In genomic region chr14:48632335-48632734, GRCm38 (mm10) we compare ENCODE assay signal across 32 mouse cellular contexts. TPM values are rescaled to one million over a fixed set of nuclear protein-coding genes. Genes with fewer than 3 reads are reported as not detected.
"Had no signal": no experiment of that assay in that cellular context is flagged by ENCODE, and none has a peak within 500 bp of the region (broad histone marks: within the 10 kb centered on the region; RNA-seq: fewer than 3 reads in every experiment).

No protein-coding gene starts in this region.

- H3K9ac ChIP-seq: heart, embryonic 13.5 days; heart, embryonic 15.5 days; hindbrain, embryonic 13.5 days; hindbrain, embryonic 15.5 days; kidney, embryonic 15.5 days; limb, embryonic 12.5 days; liver, embryonic 13.5 days had no signal

- H3K27ac ChIP-seq: heart, embryonic 10.5 days; heart, embryonic 13.5 days; heart, embryonic 15.5 days; hindbrain, embryonic 13.5 days; hindbrain, embryonic 15.5 days; hindbrain, postnatal 0 days; kidney, embryonic 15.5 days; kidney, postnatal 0 days; layer of hippocampus, adult 2 months; left cerebral cortex, adult 2 months; limb, embryonic 10.5 days; limb, embryonic 12.5 days; liver, embryonic 13.5 days had no signal

- DNase-seq: gastrocnemius, postnatal 14 days; gastrocnemius, postnatal 36 days; heart, adult 18-20 months; heart, postnatal 14 days; heart, postnatal 36 days; kidney, adult 11 months; kidney, adult 2 months; kidney, adult 9 months; kidney, postnatal 14 days; kidney, postnatal 4 days; liver; liver, embryonic 13.5 days had no signal

- H3K4me2 ChIP-seq: heart, embryonic 13.5 days; heart, embryonic 15.5 days; hindbrain, embryonic 13.5 days; hindbrain, embryonic 15.5 days; kidney, embryonic 15.5 days; limb, embryonic 12.5 days; liver, embryonic 11.5 days; liver, embryonic 13.5 days had no signal

- H3K27me3 ChIP-seq: heart, embryonic 13.5 days; heart, embryonic 15.5 days; hindbrain, embryonic 15.5 days; limb, embryonic 12.5 days; liver, embryonic 13.5 days had no signal

- H3K9me3 ChIP-seq: heart, embryonic 10.5 days; heart, embryonic 13.5 days; heart, embryonic 15.5 days; hindbrain, embryonic 13.5 days; hindbrain, embryonic 15.5 days; kidney, embryonic 15.5 days; limb, embryonic 10.5 days; limb, embryonic 12.5 days; liver, embryonic 13.5 days had no signal

- ATAC-seq: hindbrain, postnatal 0 days; intestine, embryonic 16.5 days had no signal

- H3K4me3 ChIP-seq: heart, embryonic 10.5 days; heart, embryonic 13.5 days; heart, embryonic 15.5 days; hindbrain, embryonic 13.5 days; hindbrain, embryonic 15.5 days; kidney, embryonic 15.5 days; layer of hippocampus, adult 2 months; left cerebral cortex, adult 2 months; limb, embryonic 10.5 days; limb, embryonic 12.5 days; liver, embryonic 13.5 days had no signal

- H3K36me3 ChIP-seq: heart, embryonic 10.5 days; heart, embryonic 13.5 days; heart, embryonic 15.5 days; hindbrain, embryonic 13.5 days; hindbrain, embryonic 15.5 days; kidney, embryonic 15.5 days; limb, embryonic 10.5 days; limb, embryonic 12.5 days; liver, embryonic 13.5 days had no signal

- H3K4me1 ChIP-seq: heart, embryonic 10.5 days; heart, embryonic 13.5 days; heart, embryonic 15.5 days; hindbrain, embryonic 13.5 days; hindbrain, embryonic 15.5 days; limb, embryonic 10.5 days; limb, embryonic 12.5 days; liver, embryonic 13.5 days had no signal

RNA-seq across cellular contexts. Expression of gene Otx2, which starts 41.3 kb away (rescaled TPM):
- total RNA-seq: gastrocnemius, adult 18-20 months; gastrocnemius, adult 8-10 months; gastrocnemius, postnatal 14 days; gastrocnemius, postnatal 36 days; heart, adult 18-20 months; heart, postnatal 14 days; heart, postnatal 36 days; hematopoietic stem cell, adult 5-6 weeks had no signal
- polyA plus RNA-seq: gonadal fat pad, adult 2 months; heart, embryonic 13.5 days; heart, embryonic 15.5 days; heart, postnatal 0 days; intestine, embryonic 14.5 days; intestine, embryonic 16.5 days; kidney, adult 2 months; kidney, embryonic 15.5 days; kidney, postnatal 0 days; limb, embryonic 10.5 days; limb, embryonic 12.5 days; liver, embryonic 11.5 days; liver, embryonic 13.5 days had no signal
